Mouse (Mus musculus) forebrain, embryonic 15.5 days (tissue): ENCODE results near the gene E2f3. TPM values are rescaled to one million over a fixed set of nuclear protein-coding genes. Genes with fewer than 3 reads are reported as not detected.

Experiments used
- ATAC-seq: fragments of 200-750 bp; cut with Nextera tagmentation; replicated peaks from 2 replicates; pipeline ENCODE4 v1.8.0; 2017; ENCODE audit warnings: mild to moderate bottlenecking, moderate TSS enrichment, moderate library complexity
- H3K27ac ChIP-seq: fragments of 300-500 bp; sonication (generic); replicated peaks from 2 replicates; pipeline ENCODE4 v1.5.1; 2015; ENCODE audit warnings: mild to moderate bottlenecking, inconsistent platforms
- H3K27me3 ChIP-seq: fragments of 300-500 bp; sonication (generic); 2 replicates; pipeline ENCODE4 v1.6.1; 2015; ENCODE audit warnings: inconsistent platforms
- H3K36me3 ChIP-seq: fragments of 300-500 bp; sonication (generic); 2 replicates; pipeline ENCODE4 v1.6.1; 2015; ENCODE audit warnings: mild to moderate bottlenecking, inconsistent platforms
- H3K4me1 ChIP-seq: fragments of 300-500 bp; sonication (generic); 2 replicates; pipeline ENCODE4 v1.6.1; 2015; ENCODE audit warnings: inconsistent platforms
- H3K4me2 ChIP-seq: fragments of 300-500 bp; sonication (generic); replicated peaks from 2 replicates; pipeline ENCODE4 v1.6.1; 2015; ENCODE audit warnings: mild to moderate bottlenecking, inconsistent platforms
- H3K4me3 ChIP-seq: fragments of 300-500 bp; sonication (generic); 2 replicates; pipeline ENCODE4 v1.5.1; 2015; ENCODE audit warnings: mild to moderate bottlenecking, inconsistent platforms
- H3K9ac ChIP-seq: fragments of 300-500 bp; sonication (generic); replicated peaks from 2 replicates; pipeline ENCODE4 v1.6.1; 2015; ENCODE audit warnings: mild to moderate bottlenecking, inconsistent platforms
- H3K9me3 ChIP-seq: fragments of 300-500 bp; sonication (generic); 2 replicates; pipeline ENCODE4 v1.6.1; 2016; ENCODE audit warnings: inconsistent platforms
- WGBS: fragments of 180-500 bp; shearing (Covaris S2); methylation state at CpG from one replicate; pipeline ENCODE4 v1.1.7; 2015; ENCODE audit warnings: mixed read lengths; 5-methylcytosine and 5-hydroxymethylcytosine counted together
- polyA plus RNA-seq: library from polyadenylated mRNA; unstranded; fragments of >200 nt; fragmentation: Nextera tagmentation; extraction: Ambion mirVana; gene quantifications from 2 replicates; pipeline ENCODE4 v1.2.1, GENCODE M21; 2015

The E2f3 gene
- polyA plus RNA-seq = 7.5 and 8.5 TPM in 2 replicates

GRCm38 (mm10) chr13:29985855-29986755 lies at the start of gene E2f3:
Gene E2f3 (minus strand): TSS chr13:29986063.
- ATAC-seq = peak; percentile 99
- H3K36me3 ChIP-seq = no peaks in the 10 kb centered on the region
- H3K4me2 ChIP-seq = peak within 1 kb of the TSS; percentile 100
- H3K9ac ChIP-seq = peak within 1 kb of the TSS; percentile 93
- no peaks in the 10 kb centered on the region for H3K27me3 ChIP-seq
- H3K4me1 ChIP-seq = peaks cover 27% of the 10 kb centered on the region
- no peaks in the 10 kb centered on the region for H3K9me3 ChIP-seq
- peak within 1 kb of the TSS; percentile 94 for H3K4me3 ChIP-seq
- under 1% methylated on average over 45 of the region's 45 CpGs for WGBS
- H3K27ac ChIP-seq = peak within 1 kb of the TSS; percentile 86

DNA sequence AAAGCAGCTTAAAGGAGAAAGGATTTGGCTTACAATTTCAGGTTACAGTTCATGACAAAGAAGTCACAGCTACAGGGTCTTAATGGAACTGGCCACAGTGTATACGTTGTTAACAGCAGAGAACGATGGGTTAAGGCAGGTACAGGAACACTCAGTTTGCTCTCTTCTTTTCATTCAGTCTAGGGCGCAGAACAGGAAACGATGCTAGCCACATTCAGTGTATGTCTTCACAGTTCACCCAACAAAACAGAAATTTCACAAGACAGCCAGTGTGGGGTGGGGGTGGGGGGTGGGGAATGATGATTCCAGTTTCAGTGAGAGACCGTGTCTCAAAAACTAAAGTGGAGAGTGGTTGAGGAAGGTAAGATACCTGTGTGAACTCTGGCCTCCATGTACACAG lies 48.7 kb upstream of the E2f3 start:
- ATAC-seq = no peak
- Histone ChIP-seq H3K36me3 (no peaks in the 10 kb centered on the region), H3K4me2 (no peak overlapping the region), H3K4me3 (no peak overlapping the region), H3K9me3 (no peaks in the 10 kb centered on the region), H3K9ac (no peak overlapping the region), H3K27me3 (no peaks in the 10 kb centered on the region), H3K4me1 (no peaks in the 10 kb centered on the region), H3K27ac (no peak overlapping the region)
- 94% methylated on average over 5 of the region's 5 CpGs for WGBS

DNA sequence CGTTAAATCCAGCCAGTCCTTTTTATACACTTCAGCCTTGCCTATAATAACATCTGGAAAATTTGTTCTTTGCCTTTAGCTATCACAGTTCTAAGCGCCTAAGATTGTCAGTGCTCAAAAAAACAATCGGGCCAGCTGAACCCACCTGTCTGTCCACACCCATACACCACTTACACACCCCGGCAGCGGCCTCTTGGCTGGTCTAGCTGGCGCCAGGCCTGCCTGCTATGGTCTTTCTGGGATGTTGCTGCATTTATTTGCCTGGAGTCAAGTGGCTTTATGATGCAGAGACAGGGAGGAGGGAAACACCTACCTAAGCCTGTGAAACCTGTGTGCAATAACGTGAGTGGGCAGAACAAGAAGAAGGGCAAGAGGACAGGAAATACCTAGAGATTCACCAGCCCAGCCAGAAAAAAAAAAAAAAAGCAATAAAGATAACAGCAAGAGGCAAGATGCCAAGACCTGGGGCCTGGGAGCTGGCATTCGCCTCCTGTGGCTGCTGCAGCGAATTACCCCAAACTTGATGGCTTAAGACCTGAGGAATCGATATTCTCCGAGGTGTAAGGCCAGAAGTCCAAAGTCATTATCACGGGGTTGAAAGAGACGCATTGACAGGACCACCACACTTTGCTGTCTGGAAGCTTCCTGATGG lies 45.9 kb upstream of the E2f3 start:
- H3K4me3 ChIP-seq = no peak overlapping the region
- H3K4me2 ChIP-seq = no peak overlapping the region
- H3K9ac ChIP-seq = no peak overlapping the region
- WGBS = 87% methylated on average over 13 of the region's 13 CpGs
- no peak for ATAC-seq
- no peaks in the 10 kb centered on the region for H3K27me3 ChIP-seq
- no peaks in the 10 kb centered on the region for H3K9me3 ChIP-seq
- H3K4me1 ChIP-seq = no peaks in the 10 kb centered on the region
- no peak overlapping the region for H3K27ac ChIP-seq
- no peaks in the 10 kb centered on the region for H3K36me3 ChIP-seq

DNA sequence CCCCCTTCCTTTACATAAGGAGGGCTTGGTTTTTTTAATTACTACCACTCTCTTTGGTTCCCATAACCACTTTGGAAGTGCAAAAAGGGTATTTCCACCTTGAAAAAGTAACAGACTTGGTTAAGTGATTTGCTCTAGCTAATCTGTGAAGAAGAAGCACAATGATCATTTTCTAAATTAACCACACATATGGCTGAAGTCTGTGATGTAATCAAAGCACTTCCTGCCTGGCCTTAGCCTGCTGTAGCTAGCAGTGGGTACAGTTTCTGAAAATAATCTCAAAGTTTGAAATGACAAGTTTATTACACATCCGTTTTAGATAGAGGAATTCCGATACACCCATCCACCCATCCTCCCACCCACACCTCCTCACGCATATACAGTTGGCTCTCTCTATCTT lies 42.0 kb upstream of the E2f3 start:
- no peak overlapping the region for H3K4me2 ChIP-seq
- no peaks in the 10 kb centered on the region for H3K36me3 ChIP-seq
- ATAC-seq = no peak
- 90% methylated on average over 3 of the region's 3 CpGs for WGBS
- H3K27ac ChIP-seq = no peak overlapping the region
- no peak overlapping the region for H3K4me3 ChIP-seq
- no peak overlapping the region for H3K9ac ChIP-seq
- H3K4me1 ChIP-seq = no peaks in the 10 kb centered on the region
- H3K9me3 ChIP-seq = no peaks in the 10 kb centered on the region
- H3K27me3 ChIP-seq = no peaks in the 10 kb centered on the region

DNA sequence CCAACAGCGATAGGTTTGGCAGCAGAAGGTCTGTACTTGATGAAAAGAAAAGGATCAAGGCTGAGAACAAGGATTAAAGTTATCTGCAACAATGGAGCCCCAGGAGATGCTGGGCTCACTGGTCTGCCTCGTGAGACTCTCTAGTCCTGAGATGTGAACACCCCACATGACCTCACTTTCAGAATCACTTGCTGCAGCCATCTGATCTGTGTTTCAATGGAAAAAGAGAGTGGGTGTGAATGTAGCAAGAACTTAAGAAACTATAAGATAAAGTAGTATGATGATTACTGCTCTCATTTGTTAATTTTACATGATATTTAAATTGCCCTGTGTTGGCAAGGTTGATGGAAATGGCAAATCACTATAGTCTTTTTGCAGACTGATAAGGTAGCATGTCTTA lies 36.6 kb upstream of the E2f3 start:
- no peak overlapping the region for H3K9ac ChIP-seq
- no peaks in the 10 kb centered on the region for H3K9me3 ChIP-seq
- H3K4me2 ChIP-seq = no peak overlapping the region
- 71% methylated on average over 2 of the region's 2 CpGs for WGBS
- no peak overlapping the region for H3K27ac ChIP-seq
- no peaks in the 10 kb centered on the region for H3K36me3 ChIP-seq
- H3K4me1 ChIP-seq = no peaks in the 10 kb centered on the region
- no peak overlapping the region for H3K4me3 ChIP-seq
- no peaks in the 10 kb centered on the region for H3K27me3 ChIP-seq
- ATAC-seq = no peak

DNA sequence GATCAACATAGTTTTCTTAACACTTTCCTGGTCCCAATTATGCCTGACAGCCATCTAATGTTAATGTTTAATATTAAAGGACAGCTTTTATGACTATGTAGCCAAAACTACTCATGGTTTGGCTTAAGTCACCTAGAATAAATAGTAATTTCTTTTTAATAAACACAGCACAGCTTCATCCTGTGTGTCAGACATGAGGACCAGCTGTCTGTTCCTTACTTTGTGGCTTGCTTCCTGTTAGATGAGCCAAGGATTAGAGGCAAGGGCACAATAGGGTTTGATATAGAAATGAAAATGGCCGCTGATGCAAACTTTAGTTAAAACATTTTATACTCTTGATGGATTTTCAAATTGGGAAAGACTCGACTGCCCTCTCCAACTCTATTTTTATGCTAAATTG lies 32.7 kb upstream of the E2f3 start:
- H3K36me3 ChIP-seq = no peaks in the 10 kb centered on the region
- no peaks in the 10 kb centered on the region for H3K4me1 ChIP-seq
- ATAC-seq = no peak
- H3K4me2 ChIP-seq = no peak overlapping the region
- H3K27me3 ChIP-seq = no peaks in the 10 kb centered on the region
- no peak overlapping the region for H3K27ac ChIP-seq
- H3K9ac ChIP-seq = no peak overlapping the region
- no peak overlapping the region for H3K4me3 ChIP-seq
- H3K9me3 ChIP-seq = no peaks in the 10 kb centered on the region
- 70% methylated on average over 2 of the region's 2 CpGs for WGBS

DNA sequence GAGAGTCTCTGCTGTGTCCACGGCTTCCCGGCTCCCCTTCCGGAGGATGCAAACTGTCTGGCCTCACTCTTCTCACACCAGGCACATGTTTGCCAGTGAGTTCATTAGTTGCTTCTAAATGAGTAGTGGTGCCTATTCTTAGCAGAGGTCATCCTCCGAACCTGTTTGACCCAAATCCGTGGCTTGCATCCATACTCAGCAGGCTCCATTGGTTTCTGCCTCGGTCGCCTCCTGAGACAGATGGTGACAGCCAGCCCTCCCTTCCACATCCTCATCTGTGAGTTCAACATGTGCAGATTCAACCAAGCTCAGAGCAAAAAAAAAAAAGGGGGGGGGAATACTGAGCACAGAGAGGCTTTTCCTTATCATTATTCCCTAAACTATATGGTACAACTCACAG lies 31.7 kb upstream of the E2f3 start:
- no peak overlapping the region for H3K4me2 ChIP-seq
- H3K4me3 ChIP-seq = no peak overlapping the region
- ATAC-seq = no peak
- H3K4me1 ChIP-seq = no peaks in the 10 kb centered on the region
- H3K9me3 ChIP-seq = no peaks in the 10 kb centered on the region
- WGBS = 89% methylated on average over 7 of the region's 7 CpGs
- no peaks in the 10 kb centered on the region for H3K27me3 ChIP-seq
- no peak overlapping the region for H3K9ac ChIP-seq
- no peak overlapping the region for H3K27ac ChIP-seq
- no peaks in the 10 kb centered on the region for H3K36me3 ChIP-seq

GRCm38 (mm10) chr13:30014576-30014975 lies 28.7 kb upstream of the E2f3 start:
- Histone ChIP-seq H3K36me3 (no peaks in the 10 kb centered on the region), H3K4me3 (no peak overlapping the region), H3K27me3 (no peaks in the 10 kb centered on the region), H3K4me2 (no peak overlapping the region), H3K9me3 (no peaks in the 10 kb centered on the region), H3K4me1 (no peaks in the 10 kb centered on the region), H3K9ac (no peak overlapping the region), H3K27ac (no peak overlapping the region)
- WGBS = 90% methylated on average over 8 of the region's 8 CpGs
- ATAC-seq = no peak

DNA sequence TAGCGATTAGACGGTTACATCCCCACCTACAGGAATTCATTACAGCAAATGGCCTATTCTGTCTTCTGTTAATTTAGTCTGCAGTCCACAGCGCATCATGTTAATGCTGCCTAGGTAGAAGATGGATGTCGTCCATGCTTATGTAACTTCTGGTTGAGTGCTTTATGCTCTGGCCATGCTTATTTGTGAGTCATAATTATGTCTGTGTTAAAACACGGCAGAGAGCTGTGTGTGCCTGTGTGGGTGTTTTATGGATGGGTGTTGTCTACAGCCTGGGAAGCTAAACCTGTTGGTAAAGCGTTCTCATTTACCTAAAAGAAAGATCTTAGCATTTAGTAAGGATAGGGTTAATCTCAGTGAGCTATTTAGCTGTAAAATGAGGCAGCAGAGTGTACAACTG lies 26.4 kb upstream of the E2f3 start:
- WGBS = 82% methylated on average over 6 of the region's 6 CpGs
- H3K4me1 ChIP-seq = no peaks in the 10 kb centered on the region

DNA sequence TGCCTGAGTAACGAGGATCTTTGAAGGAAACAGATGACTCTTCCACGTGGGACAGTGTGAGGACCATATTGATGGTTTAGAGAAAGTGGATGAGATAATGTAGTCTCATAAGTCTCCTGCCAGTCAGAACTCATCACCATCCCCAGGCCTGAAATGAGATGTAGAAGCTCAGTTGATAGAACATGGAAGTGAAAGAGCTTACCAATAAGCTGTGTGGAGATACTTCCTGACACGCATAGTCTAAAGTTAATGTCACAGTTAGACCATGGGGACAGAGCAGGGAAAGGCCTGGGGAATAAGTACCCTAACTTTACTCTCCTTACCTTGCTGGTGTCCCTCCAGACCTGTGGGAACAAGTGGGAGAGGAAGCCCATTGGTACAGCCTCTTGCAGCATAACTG lies 22.9 kb upstream of the E2f3 start:
- no peaks in the 10 kb centered on the region for H3K4me1 ChIP-seq
- H3K9ac ChIP-seq = no peak overlapping the region
- H3K27me3 ChIP-seq = no peaks in the 10 kb centered on the region
- no peak overlapping the region for H3K4me3 ChIP-seq
- 75% methylated on average over 3 of the region's 3 CpGs for WGBS
- H3K36me3 ChIP-seq = no peaks in the 10 kb centered on the region
- ATAC-seq = no peak
- H3K4me2 ChIP-seq = no peak overlapping the region
- no peaks in the 10 kb centered on the region for H3K9me3 ChIP-seq
- H3K27ac ChIP-seq = no peak overlapping the region

More for the DNA sequence above, 26.4 kb upstream of the E2f3 start:
- Histone ChIP-seq H3K27ac (no peak overlapping the region), H3K9ac (no peak overlapping the region), H3K9me3 (no peaks in the 10 kb centered on the region), H3K27me3 (no peaks in the 10 kb centered on the region), H3K4me2 (no peak overlapping the region), H3K4me3 (no peak overlapping the region), H3K36me3 (no peaks in the 10 kb centered on the region)
- ATAC-seq = no peak

DNA sequence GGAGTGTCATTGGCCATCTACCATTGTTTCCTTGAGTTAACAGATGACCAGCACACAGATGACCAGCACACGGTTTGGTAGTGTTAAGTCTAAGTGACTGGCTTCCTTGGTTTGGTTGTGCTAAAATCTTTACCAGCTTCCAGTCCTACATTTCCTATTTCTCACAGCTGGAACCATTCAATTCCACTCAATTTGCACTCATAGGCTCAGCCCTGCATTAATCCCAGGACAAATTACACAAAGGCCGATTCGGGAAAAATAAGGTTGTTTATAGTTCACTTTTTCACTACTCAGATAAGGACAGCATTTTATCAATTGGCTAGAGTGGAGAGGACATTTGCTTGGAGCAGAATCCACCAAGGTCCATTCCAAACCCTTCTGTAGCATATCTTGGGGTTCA lies 19.6 kb upstream of the E2f3 start:
- WGBS = 92% methylated on average over 3 of the region's 3 CpGs
- no peaks in the 10 kb centered on the region for H3K27me3 ChIP-seq
- no peak overlapping the region for H3K4me3 ChIP-seq
- H3K4me1 ChIP-seq = no peaks in the 10 kb centered on the region
- ATAC-seq = no peak
- H3K36me3 ChIP-seq = no peaks in the 10 kb centered on the region
- no peak overlapping the region for H3K9ac ChIP-seq
- no peak overlapping the region for H3K27ac ChIP-seq
- H3K9me3 ChIP-seq = no peaks in the 10 kb centered on the region
- H3K4me2 ChIP-seq = no peak overlapping the region

- no peaks in the 10 kb centered on the region for H3K36me3 ChIP-seq
- ATAC-seq = no peak
- no peaks in the 10 kb centered on the region for H3K4me1 ChIP-seq
- no peaks in the 10 kb centered on the region for H3K27me3 ChIP-seq
- H3K27ac ChIP-seq = no peak overlapping the region
- H3K4me2 ChIP-seq = no peak overlapping the region
- WGBS = 89% methylated on average over 5 of the region's 5 CpGs
- no peaks in the 10 kb centered on the region for H3K9me3 ChIP-seq
- H3K9ac ChIP-seq = no peak overlapping the region
- no peak overlapping the region for H3K4me3 ChIP-seq
Observed at GRCm38 (mm10) chr13:30004849-30005248, 19.0 kb upstream of the E2f3 start.
